Mouse (Mus musculus): ENCODE measurements around the gene Icos. TPM values are rescaled to one million over a fixed set of nuclear protein-coding genes. Genes with fewer than 3 reads are reported as not detected.

The Icos gene
- polyA plus RNA-seq, 1 experiment from 2014 or later: 0.08 TPM

DNA sequence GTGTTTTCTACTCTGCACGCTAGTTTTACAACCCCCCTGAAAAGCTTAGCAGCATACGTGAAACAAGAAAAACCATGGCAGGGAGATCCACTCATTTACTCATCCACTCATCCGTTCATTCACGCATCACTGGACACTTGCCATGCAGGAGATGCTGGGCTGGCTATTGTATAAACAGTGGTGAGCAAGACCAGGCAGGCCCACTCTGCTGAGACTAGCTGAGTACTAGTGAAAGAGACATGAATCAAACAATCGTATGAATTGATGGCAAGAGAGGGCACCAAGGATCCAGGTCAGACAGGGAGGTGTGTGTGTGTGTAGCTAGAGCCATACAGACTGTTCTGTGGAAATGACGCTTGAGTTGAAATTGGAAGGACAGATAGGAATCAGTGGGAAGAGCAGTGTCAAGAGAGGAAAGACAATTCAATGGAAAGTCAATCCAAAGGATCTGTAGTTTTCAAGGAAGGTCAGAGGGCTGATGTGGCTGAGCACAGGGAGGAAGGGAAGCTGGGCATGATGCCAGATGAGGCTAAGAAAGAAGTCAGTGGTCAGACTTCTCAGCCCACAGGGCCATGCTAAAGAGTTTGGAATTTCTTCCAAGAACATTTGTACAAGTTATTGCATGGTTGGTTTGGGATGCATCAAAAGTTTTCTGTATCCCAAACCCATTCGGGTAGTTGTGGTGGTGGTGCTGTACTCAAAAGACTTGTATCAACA, 1.6 kb downstream of the Icos start:
- H3K36me3 ChIP-seq (ENCODE audit: control insufficient read depth, insufficient read depth, low read length): no peaks in the 10 kb centered on the region
- no peak overlapping the region for H3K9ac ChIP-seq (replicated peaks; ENCODE audit: low read depth, low read length)
- H3K4me2 ChIP-seq (ENCODE audit: low read depth, low read length): no peak overlapping the region
- no peak for ATAC-seq (ENCODE audit: low read depth)
- 64% methylated on average over 7 of the region's 7 CpGs for WGBS
- no peak overlapping the region for H3K27ac ChIP-seq (ENCODE audit: low read depth, low read length)
- no peaks in the 10 kb centered on the region for H3K27me3 ChIP-seq (ENCODE audit: control insufficient read depth, insufficient read depth, low read length)
- no peak overlapping the region for H3K4me3 ChIP-seq (ENCODE audit: low read depth, low read length)
- no peaks in the 10 kb centered on the region for H3K4me1 ChIP-seq (ENCODE audit: control insufficient read depth, insufficient read depth, low read length)
- no peaks in the 10 kb centered on the region for H3K9me3 ChIP-seq (ENCODE audit: control insufficient read depth, low read length)

DNA sequence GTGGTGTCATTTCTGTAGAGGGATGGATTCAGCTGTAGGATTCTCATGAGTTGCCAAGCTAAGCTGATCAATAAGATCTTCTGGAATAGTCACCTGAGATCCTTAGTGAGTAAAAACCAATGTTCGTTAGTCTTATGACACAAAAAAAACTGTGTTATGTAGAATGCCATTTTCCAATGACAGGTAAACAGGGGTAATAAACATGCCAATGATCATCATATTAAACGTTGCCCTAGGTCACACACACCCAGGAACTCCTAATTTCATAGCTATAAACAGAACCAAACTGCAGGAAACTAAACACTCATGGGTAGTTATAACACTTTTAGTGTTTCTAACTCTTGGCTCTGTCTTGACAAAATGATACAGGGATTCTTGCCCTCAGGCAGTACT, 2.1 kb downstream of the Icos start:
- no peak overlapping the region for H3K27ac ChIP-seq (ENCODE audit: low read depth, low read length)
- no peaks in the 10 kb centered on the region for H3K4me1 ChIP-seq (ENCODE audit: control insufficient read depth, insufficient read depth, low read length)
- H3K9ac ChIP-seq (replicated peaks; ENCODE audit: low read depth, low read length): no peak overlapping the region
- H3K4me3 ChIP-seq (ENCODE audit: low read depth, low read length): no peak overlapping the region
- ATAC-seq (ENCODE audit: low read depth): no peak
- H3K27me3 ChIP-seq (ENCODE audit: control insufficient read depth, insufficient read depth, low read length): no peaks in the 10 kb centered on the region
- no peak overlapping the region for H3K4me2 ChIP-seq (ENCODE audit: low read depth, low read length)
- 80% methylated on average over 2 of the region's 2 CpGs for WGBS
- no peaks in the 10 kb centered on the region for H3K9me3 ChIP-seq (ENCODE audit: control insufficient read depth, low read length)
- no peaks in the 10 kb centered on the region for H3K36me3 ChIP-seq (ENCODE audit: control insufficient read depth, insufficient read depth, low read length)

GRCm38 (mm10) chr1:60985075-60985474, 7.3 kb downstream of the Icos start:
- no peaks in the 10 kb centered on the region for H3K4me1 ChIP-seq (ENCODE audit: control insufficient read depth, insufficient read depth, low read length)
- no peaks in the 10 kb centered on the region for H3K9me3 ChIP-seq (ENCODE audit: control insufficient read depth, low read length)
- H3K27me3 ChIP-seq (ENCODE audit: control insufficient read depth, insufficient read depth, low read length): no peaks in the 10 kb centered on the region
- H3K4me2 ChIP-seq (ENCODE audit: low read depth, low read length): no peak overlapping the region
- H3K27ac ChIP-seq (ENCODE audit: low read depth, low read length): no peak overlapping the region
- H3K4me3 ChIP-seq (ENCODE audit: low read depth, low read length): no peak overlapping the region
- no peak for ATAC-seq (ENCODE audit: low read depth)
- no peaks in the 10 kb centered on the region for H3K36me3 ChIP-seq (ENCODE audit: control insufficient read depth, insufficient read depth, low read length)
- WGBS: 44% methylated on average over 2 of the region's 2 CpGs
- no peak overlapping the region for H3K9ac ChIP-seq (replicated peaks; ENCODE audit: low read depth, low read length)

- ATAC-seq (ENCODE audit: low read depth): no peak
These were observed 8.4 kb downstream of the Icos start for GRCm38 (mm10) chr1:60986141-60986540.

DNA sequence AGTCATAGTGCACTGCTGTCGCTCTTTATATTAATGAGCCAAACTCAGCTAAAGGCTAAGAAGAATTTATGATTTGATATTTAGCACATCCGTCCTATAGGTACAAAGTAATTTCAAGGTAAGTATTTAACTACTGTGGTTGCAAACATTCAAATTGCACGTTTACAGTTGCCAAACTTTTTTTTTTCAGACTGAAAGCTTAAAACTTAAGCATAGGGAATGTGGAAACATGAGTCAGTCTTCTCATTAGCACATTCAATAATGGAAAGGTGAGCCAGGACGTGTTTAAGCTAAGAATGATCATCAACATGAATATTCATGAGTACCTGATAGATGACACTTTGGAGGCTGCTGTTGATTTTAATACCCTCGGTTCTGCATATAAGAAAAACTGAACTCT, 11.4 kb downstream of the Icos start:
- Histone ChIP-seq H3K4me3 (ENCODE audit: low read depth, low read length) (no peak overlapping the region), H3K4me1 (ENCODE audit: control insufficient read depth, insufficient read depth, low read length) (no peaks in the 10 kb centered on the region), H3K4me2 (ENCODE audit: low read depth, low read length) (no peak overlapping the region), H3K9ac (replicated peaks; ENCODE audit: low read depth, low read length) (no peak overlapping the region), H3K9me3 (ENCODE audit: control insufficient read depth, low read length) (no peaks in the 10 kb centered on the region), H3K27ac (ENCODE audit: low read depth, low read length) (no peak overlapping the region), H3K36me3 (ENCODE audit: control insufficient read depth, insufficient read depth, low read length) (no peaks in the 10 kb centered on the region), H3K27me3 (ENCODE audit: control insufficient read depth, insufficient read depth, low read length) (no peaks in the 10 kb centered on the region)
- 73% methylated on average over 5 of the region's 5 CpGs for WGBS
- ATAC-seq (ENCODE audit: low read depth): no peak

More at GRCm38 (mm10) chr1:60986141-60986540, 8.4 kb downstream of the Icos start:
- WGBS: 84% methylated on average over 5 of the region's 5 CpGs
- Histone ChIP-seq H3K36me3 (ENCODE audit: control insufficient read depth, insufficient read depth, low read length) (no peaks in the 10 kb centered on the region), H3K27me3 (ENCODE audit: control insufficient read depth, insufficient read depth, low read length) (no peaks in the 10 kb centered on the region), H3K4me2 (ENCODE audit: low read depth, low read length) (no peak overlapping the region), H3K4me3 (ENCODE audit: low read depth, low read length) (no peak overlapping the region), H3K9me3 (ENCODE audit: control insufficient read depth, low read length) (no peaks in the 10 kb centered on the region), H3K9ac (replicated peaks; ENCODE audit: low read depth, low read length) (no peak overlapping the region), H3K27ac (ENCODE audit: low read depth, low read length) (no peak overlapping the region), H3K4me1 (ENCODE audit: control insufficient read depth, insufficient read depth, low read length) (no peaks in the 10 kb centered on the region)

DNA sequence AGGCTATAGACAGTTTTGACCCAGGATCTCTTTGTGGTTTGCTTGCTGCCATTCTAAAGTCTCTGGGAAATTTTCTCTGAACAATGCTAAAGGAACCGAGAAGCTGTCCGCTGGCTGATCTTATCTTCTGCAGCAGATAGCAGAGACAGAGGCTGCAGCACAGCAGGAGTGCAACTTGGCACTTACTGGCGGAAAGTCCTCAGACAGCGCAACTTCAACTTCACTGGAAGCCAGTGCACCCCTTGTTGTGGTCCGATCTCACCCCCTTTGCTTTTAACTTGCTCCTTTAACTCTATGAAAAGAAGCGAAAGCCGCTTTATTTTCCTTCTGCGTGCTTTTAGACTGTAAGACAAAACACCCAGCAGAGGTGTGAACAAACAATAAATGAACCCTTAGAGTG, 12.6 kb downstream of the Icos start:
- ATAC-seq (ENCODE audit: low read depth): no peak
- Histone ChIP-seq H3K27ac (ENCODE audit: low read depth, low read length) (no peak overlapping the region), H3K4me2 (ENCODE audit: low read depth, low read length) (no peak overlapping the region), H3K9me3 (ENCODE audit: control insufficient read depth, low read length) (no peaks in the 10 kb centered on the region), H3K36me3 (ENCODE audit: control insufficient read depth, insufficient read depth, low read length) (no peaks in the 10 kb centered on the region), H3K27me3 (ENCODE audit: control insufficient read depth, insufficient read depth, low read length) (no peaks in the 10 kb centered on the region), H3K9ac (replicated peaks; ENCODE audit: low read depth, low read length) (no peak overlapping the region), H3K4me3 (ENCODE audit: low read depth, low read length) (no peak overlapping the region), H3K4me1 (ENCODE audit: control insufficient read depth, insufficient read depth, low read length) (no peaks in the 10 kb centered on the region)
- 71% methylated on average over 8 of the region's 8 CpGs for WGBS

DNA sequence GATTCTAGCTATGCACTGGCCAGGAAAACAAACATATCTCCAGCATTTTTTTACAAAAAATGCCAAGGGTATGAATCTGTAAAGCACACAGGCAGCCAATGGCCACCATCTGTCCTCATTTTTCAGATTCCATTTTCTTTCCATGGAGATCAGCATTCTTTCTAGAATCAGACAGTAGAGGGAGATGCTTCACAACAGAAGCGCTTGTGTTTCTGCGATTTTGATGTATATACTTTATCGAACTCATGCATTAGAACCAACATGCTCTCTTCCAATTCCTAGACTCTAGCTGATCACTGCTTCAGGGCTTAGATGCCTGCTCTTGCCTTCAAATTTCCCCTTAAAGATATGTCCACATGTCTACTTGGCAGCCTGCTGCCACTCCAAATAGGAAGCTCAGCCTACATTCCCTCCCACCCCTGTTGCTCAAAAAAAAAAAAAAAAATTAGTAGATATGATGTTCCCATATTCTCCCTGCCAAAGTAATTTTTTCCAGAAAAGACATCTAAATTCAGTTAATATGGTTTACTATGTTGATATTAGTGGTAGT, 20.4 kb downstream of the Icos start:
- H3K27ac ChIP-seq (ENCODE audit: low read depth, low read length): no peak overlapping the region
- H3K4me2 ChIP-seq (ENCODE audit: low read depth, low read length): no peak overlapping the region
- no peaks in the 10 kb centered on the region for H3K9me3 ChIP-seq (ENCODE audit: control insufficient read depth, low read length)
- H3K4me1 ChIP-seq (ENCODE audit: control insufficient read depth, insufficient read depth, low read length): no peaks in the 10 kb centered on the region
- 76% methylated on average over 3 of the region's 3 CpGs for WGBS
- ATAC-seq (ENCODE audit: low read depth): no peak
- no peaks in the 10 kb centered on the region for H3K27me3 ChIP-seq (ENCODE audit: control insufficient read depth, insufficient read depth, low read length)
- no peaks in the 10 kb centered on the region for H3K36me3 ChIP-seq (ENCODE audit: control insufficient read depth, insufficient read depth, low read length)
- H3K4me3 ChIP-seq (ENCODE audit: low read depth, low read length): no peak overlapping the region
- no peak overlapping the region for H3K9ac ChIP-seq (replicated peaks; ENCODE audit: low read depth, low read length)

DNA sequence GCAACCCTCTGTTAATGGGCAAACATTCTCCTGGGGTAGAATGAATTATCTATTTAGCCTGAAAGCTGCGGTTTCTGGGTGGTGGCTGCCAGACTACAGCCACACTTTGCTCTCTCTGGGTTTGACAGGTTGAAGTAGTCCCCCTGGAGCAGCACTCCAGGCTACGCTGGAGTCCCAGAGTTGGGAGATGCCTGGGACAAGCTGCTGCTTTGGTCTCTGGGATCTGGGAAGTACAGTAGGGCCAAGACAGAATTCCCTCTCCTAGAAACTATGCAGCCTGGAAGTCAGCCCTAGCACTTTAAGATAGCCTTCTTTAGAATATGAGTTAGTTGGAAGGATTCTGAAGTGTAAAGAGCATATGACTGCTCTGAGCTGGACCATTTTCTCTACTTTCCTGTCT, 21.0 kb downstream of the Icos start:
- no peaks in the 10 kb centered on the region for H3K27me3 ChIP-seq (ENCODE audit: control insufficient read depth, insufficient read depth, low read length)
- H3K36me3 ChIP-seq (ENCODE audit: control insufficient read depth, insufficient read depth, low read length): no peaks in the 10 kb centered on the region
- no peak overlapping the region for H3K4me3 ChIP-seq (ENCODE audit: low read depth, low read length)
- no peaks in the 10 kb centered on the region for H3K4me1 ChIP-seq (ENCODE audit: control insufficient read depth, insufficient read depth, low read length)
- no peak for ATAC-seq (ENCODE audit: low read depth)
- 58% methylated on average over 2 of the region's 2 CpGs for WGBS
- H3K9ac ChIP-seq (replicated peaks; ENCODE audit: low read depth, low read length): no peak overlapping the region
- H3K9me3 ChIP-seq (ENCODE audit: control insufficient read depth, low read length): no peaks in the 10 kb centered on the region
- H3K4me2 ChIP-seq (ENCODE audit: low read depth, low read length): no peak overlapping the region
- no peak overlapping the region for H3K27ac ChIP-seq (ENCODE audit: low read depth, low read length)

GRCm38 (mm10) chr1:61001786-61002354, 24.1 kb downstream of the Icos start:
- no peaks in the 10 kb centered on the region for H3K4me1 ChIP-seq (ENCODE audit: control insufficient read depth, insufficient read depth, low read length)
- no peaks in the 10 kb centered on the region for H3K27me3 ChIP-seq (ENCODE audit: control insufficient read depth, insufficient read depth, low read length)
- no peak overlapping the region for H3K4me2 ChIP-seq (ENCODE audit: low read depth, low read length)
- no peaks in the 10 kb centered on the region for H3K9me3 ChIP-seq (ENCODE audit: control insufficient read depth, low read length)
- ATAC-seq (ENCODE audit: low read depth): no peak
- H3K36me3 ChIP-seq (ENCODE audit: control insufficient read depth, insufficient read depth, low read length): no peaks in the 10 kb centered on the region
- no peak overlapping the region for H3K27ac ChIP-seq (ENCODE audit: low read depth, low read length)
- H3K4me3 ChIP-seq (ENCODE audit: low read depth, low read length): no peak overlapping the region
- no peak overlapping the region for H3K9ac ChIP-seq (replicated peaks; ENCODE audit: low read depth, low read length)
- 90% methylated on average over 7 of the region's 7 CpGs for WGBS

Data from neural tube, embryonic 14.5 days (tissue).